Mouse (Mus musculus) cerebellum, adult 18-20 months (tissue): ENCODE measurements around the gene Defb21.
A peak's percentile ranks its signal among the peaks of the same experiment; 100 is the strongest.

Experiments used
- DNase-seq, 2 experiments: peaks; one replicate each; pipeline ENCODE4 v3.0.0; 2021

Gene Defb21

GRCm38 (mm10) chr2:152572114-152572794 is at the start of gene Defb21:
Gene Defb21 (plus strand): TSS chr2:152572744.
- no peak for DNase-seq

GRCm38 (mm10) chr2:152539944-152540710 is 32.4 kb upstream of the Defb21 start, which contains the start of gene Defb29:
Gene Defb29 (minus strand): TSS chr2:152540098.
- no peak for DNase-seq

DNA sequence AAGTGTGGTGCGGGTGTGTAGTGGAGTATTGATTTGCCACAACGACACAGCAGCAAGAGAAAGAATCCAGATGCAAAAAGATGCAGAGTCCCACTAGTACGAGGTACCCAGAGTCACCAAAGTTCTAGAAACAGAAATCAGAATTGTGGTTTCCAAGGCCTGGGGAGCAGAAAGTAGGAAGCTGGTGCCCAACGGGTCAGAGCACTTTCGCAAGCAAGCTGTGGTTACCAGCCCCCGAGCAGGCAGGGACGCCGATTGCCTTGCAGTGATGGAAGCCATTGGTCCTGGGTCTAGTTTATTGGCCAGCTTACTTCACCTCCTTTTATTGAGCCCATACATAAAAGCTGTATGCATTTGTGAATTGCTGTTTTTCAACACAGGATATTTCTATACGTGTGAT is 30.6 kb upstream of the Defb21 start:
- DNase-seq = no peak

DNA sequence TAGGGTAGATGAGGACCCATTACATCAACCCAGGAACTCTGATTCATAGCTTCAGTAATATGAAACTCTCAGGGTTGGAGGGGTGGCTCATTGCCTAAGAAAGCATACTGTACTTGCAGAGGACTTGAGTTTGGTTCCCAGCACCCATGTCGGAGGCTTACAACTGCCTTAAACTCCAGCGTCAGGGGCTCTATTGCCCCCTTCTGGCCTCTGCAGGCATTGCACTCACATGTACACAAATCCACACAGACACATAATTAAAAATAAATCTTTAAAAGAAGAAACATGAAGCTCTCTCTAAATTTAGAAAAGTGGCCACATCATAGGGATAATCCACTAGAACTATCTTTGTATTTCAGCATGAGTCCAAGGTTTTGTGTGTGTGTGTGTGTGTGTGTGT is 29.6 kb upstream of the Defb21 start:
- no peak for DNase-seq

DNA sequence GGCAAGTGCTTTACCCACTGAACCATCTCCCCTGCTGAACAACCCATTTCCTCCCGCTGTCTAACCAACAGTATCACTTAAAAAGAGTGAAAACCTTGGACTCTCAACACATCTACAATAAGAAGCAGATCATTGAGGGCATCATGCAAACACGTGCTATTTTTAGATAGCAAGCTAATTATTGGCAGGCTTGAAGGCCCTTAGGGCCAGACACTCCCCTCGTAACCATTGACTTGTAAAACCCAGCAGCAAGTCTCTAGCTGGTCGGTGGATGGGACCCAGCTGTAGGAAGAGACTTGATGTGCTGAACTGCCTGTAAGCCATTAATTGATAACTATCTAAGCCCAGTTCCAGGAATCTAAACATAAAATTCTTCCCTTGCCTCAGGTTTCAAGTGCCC is 29.1 kb upstream of the Defb21 start:
- DNase-seq = no peak

GRCm38 (mm10) chr2:152544691-152545090 is 27.9 kb upstream of the Defb21 start:
- DNase-seq = peak; percentile 9 to 21

DNA sequence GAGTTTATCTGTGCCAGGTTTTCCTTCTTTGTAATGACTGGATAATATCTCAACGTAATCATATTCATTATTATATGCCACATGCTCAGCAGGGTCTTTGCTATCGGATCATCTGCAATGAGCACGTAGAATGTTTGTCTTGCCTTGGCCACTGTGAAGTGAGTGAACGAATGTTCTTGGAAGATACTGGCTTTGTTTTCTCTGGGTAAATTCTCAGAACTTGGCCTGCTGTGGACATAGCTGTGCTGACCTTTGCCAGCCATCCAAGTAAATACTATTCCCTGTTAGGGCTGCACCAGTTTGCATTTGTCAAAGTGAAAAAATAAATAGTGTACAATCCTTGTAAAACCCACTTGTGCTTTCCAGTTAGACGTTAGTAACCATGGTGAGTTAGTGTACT is 24.4 kb upstream of the Defb21 start:
- no peak for DNase-seq

GRCm38 (mm10) chr2:152553774-152554423 is 18.6 kb upstream of the Defb21 start:
- peak; percentile 39 to 55 for DNase-seq

GRCm38 (mm10) chr2:152556655-152557054 is 15.9 kb upstream of the Defb21 start:
- DNase-seq = no peak

GRCm38 (mm10) chr2:152569038-152569437 is 3.5 kb upstream of the Defb21 start, which contains the start of gene Gm17416:
Gene Gm17416 (plus strand): TSS chr2:152569338.
- no peak for DNase-seq

DNA sequence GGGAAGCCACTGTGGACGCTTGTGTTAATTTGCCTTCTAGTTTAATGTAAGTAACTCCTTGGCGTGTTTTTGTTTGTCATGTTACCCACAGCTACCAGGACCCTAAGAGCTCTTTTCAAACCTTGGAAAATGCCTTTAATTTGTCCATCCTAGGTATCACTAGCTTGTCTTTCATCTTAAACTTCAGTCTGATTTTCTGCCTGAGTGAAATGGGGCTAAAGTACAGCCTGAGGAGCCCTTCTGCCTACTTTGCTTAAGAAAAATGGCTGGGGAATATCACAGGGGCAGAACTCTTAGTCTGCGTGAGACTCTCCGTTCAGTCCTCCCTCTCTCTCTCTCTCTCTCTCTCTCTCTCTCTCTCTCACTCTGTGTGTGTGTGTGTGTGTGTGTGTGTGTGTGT is 2.7 kb upstream of the Defb21 start:
- DNase-seq = no peak

- DNase-seq = no peak
These were observed 2.2 kb upstream of the Defb21 start for GRCm38 (mm10) chr2:152570313-152570712.

GRCm38 (mm10) chr2:152573484-152573883 is 940 bp downstream of the Defb21 start:
- DNase-seq = no peak

GRCm38 (mm10) chr2:152580107-152580506 is 7.6 kb downstream of the Defb21 start, which contains the start of gene Defb19:
Gene Defb19 (minus strand): TSS chr2:152580312.
- no peak for DNase-seq

GRCm38 (mm10) chr2:152580612-152581011 is 8.1 kb downstream of the Defb21 start:
- DNase-seq = no peak

- peak in 1 of 2 experiments; percentile 6 for DNase-seq
These were observed 14.5 kb downstream of the Defb21 start for GRCm38 (mm10) chr2:152586926-152587560.

- DNase-seq = no peak
These were observed 15.9 kb downstream of the Defb21 start for GRCm38 (mm10) chr2:152588450-152588849.

DNA sequence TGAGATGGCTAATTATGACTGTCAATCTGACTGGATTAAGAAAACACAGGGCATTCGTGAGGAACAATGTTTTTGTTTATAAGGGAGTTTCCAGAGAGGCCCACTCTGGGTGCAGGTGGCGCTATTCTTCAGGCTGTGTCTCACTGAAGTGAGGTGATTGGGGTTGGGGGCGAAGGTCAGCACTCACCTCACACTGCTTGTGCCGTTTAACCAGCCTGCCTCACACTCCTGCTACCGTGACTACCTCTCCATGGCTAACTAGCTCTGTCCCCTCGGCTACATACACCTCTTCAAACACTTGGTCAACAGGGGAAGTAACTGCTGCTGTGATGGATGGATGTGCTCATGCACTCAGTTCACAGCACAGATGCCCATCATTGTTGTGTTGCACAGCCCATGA is 16.5 kb downstream of the Defb21 start:
- DNase-seq = no peak

- no peak for DNase-seq
These were observed 26.8 kb downstream of the Defb21 start, which contains the start of gene Defb45 for GRCm38 (mm10) chr2:152599299-152599698. Gene Defb45 (minus strand): TSS chr2:152599399.

DNA sequence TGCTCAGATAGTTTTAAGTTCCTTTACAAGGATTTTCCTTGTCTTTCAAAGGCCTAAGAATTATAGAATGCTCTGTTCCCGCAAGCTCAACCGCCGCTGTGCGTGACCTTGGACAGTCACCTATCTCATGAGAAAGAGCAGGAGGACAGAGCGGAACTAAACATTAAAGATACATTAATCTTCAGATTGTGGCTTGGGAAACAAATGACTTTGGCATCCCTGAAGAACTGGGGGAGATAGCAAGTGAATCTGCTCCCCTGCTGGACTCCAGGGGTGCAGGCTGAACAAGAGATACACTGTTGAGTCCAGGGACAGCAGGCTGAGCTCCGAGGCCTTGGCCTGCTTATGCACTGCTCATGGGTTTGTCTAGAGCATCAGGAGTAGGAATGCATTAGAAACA is 27.5 kb downstream of the Defb21 start:
- no peak for DNase-seq

DNA sequence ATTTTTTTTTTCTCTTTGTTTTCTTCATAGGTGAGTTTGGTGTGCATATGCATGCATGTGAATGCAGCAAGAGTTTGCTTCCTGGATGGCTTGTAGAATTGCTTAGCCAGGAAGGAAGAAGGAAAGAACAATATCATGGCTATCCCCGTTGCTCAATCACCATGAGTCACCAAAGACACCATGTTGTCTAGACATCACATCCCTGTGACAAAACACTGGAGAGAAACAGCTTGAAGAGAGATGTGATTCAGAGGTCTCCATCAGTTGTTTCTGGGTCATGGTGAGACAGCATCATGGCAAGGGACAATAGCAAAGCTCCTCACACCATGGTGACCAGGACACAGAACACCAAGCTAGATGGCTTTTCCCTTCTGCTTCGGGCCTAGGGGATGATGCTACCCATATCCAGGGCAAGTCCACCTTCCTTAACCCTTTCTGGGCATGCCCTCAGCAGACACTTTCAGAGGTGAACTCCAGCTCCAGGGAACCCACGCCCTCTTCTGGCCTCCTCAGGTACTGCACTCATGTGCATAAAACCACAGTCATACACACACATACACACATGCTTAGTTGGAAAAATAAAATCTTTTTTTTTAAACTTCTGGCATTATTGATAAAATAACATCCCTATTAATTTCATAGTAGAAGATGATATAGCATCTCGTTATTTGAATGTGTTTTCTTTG is 28.9 kb downstream of the Defb21 start:
- DNase-seq = no peak

DNA sequence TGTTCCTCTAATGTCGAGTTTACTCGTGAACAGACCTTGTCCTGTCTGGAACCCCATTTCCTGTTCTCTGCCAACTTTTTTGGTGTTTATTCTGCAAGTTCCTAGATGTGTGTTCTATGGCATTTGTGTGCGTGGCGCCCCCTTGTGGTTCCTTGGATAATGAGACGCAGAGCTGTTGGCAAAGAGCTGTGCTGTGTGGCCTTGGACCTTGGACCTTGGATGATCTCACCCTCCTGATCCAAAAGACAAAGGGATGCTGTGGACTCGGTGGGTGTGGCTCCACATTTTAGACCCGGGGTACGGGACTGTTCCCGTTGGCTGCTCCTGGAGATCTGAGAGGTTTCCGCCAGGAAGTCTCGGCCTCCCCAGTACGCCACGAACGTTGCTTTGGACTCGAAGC is 31.5 kb downstream of the Defb21 start, which contains the start of gene Defb36:
Gene Defb36 (plus strand): TSS at position 271 of the 400 bp plus-strand sequence.
- peak; percentile 11 to 21 for DNase-seq
